Mouse (Mus musculus) forebrain, embryonic 11.5 days (tissue): ENCODE measurements around the gene F2. TPM values are rescaled to one million over a fixed set of nuclear protein-coding genes. Genes with fewer than 3 reads are reported as not detected.

ENCODE experiments used
- ATAC-seq: fragments of 200-750 bp; cut with Nextera tagmentation; replicated peaks from 2 replicates; pipeline ENCODE4 v1.8.0; 2017; ENCODE audit warnings: moderate TSS enrichment; ENCODE audit not compliant: low FRiP score
- DNase-seq: peaks from one replicate; pipeline ENCODE4 v3.0.0-alpha.2; 2017; ENCODE audit warnings: low spot score
- H3K27ac ChIP-seq: fragments of 300-500 bp; sonication (generic); 2 replicates; pipeline ENCODE4 v1.5.1; 2014; ENCODE audit warnings: low read depth, low read length
- H3K27me3 ChIP-seq: fragments of 300-500 bp; sonication (generic); 2 replicates; pipeline ENCODE4 v1.6.1; 2014; ENCODE audit warnings: mild to moderate bottlenecking, low read length, mixed read lengths; ENCODE audit not compliant: control insufficient read depth, insufficient read depth
- H3K36me3 ChIP-seq: fragments of 300-500 bp; sonication (generic); 2 replicates; pipeline ENCODE4 v1.6.1; 2014; ENCODE audit warnings: mild to moderate bottlenecking, low read length, moderate library complexity, mixed read lengths; ENCODE audit not compliant: control insufficient read depth, insufficient read depth
- H3K4me1 ChIP-seq: fragments of 300-500 bp; sonication (generic); replicated peaks from 2 replicates; pipeline ENCODE4 v1.6.1; 2014; ENCODE audit warnings: low read length, mixed read lengths; ENCODE audit not compliant: control insufficient read depth, insufficient read depth
- H3K4me2 ChIP-seq: fragments of 300-500 bp; sonication (generic); 2 replicates; pipeline ENCODE4 v1.6.1; 2014; ENCODE audit warnings: low read depth, mild to moderate bottlenecking, low read length, moderate library complexity, mixed read lengths; ENCODE audit not compliant: severe bottlenecking
- H3K4me3 ChIP-seq: fragments of 300-500 bp; sonication (generic); 2 replicates; pipeline ENCODE4 v1.5.1; 2014; ENCODE audit warnings: low read depth, low read length
- H3K9ac ChIP-seq: fragments of 300-500 bp; sonication (generic); 2 replicates; pipeline ENCODE4 v1.6.1; 2014; ENCODE audit warnings: low read length
- H3K9me3 ChIP-seq: fragments of 300-500 bp; sonication (generic); 2 replicates; pipeline ENCODE4 v1.6.1; 2016; ENCODE audit warnings: low read length, mixed read lengths; ENCODE audit not compliant: control insufficient read depth
- WGBS: fragments of 180-500 bp; shearing (Covaris S2); extraction: QIAGEN DNeasy Blood & Tissue Kit; methylation state at CpG from one replicate; pipeline ENCODE4 v1.1.7; 2014; 5-methylcytosine and 5-hydroxymethylcytosine counted together
- polyA plus RNA-seq: library from polyadenylated mRNA; unstranded; fragments of >200 nt; fragmentation: Nextera tagmentation; extraction: Ambion mirVana; gene quantifications from 2 replicates; pipeline ENCODE4 v1.2.1, GENCODE M21; 2014

The F2 gene
- polyA plus RNA-seq, 1 experiment from 2014 or later = not detected

GRCm38 (mm10) chr2:91651458-91652258, 15.4 kb upstream of the F2 start:
- Histone ChIP-seq H3K27me3 (no peaks in the 10 kb centered on the region), H3K9ac (no peak overlapping the region), H3K4me2 (no peak overlapping the region), H3K4me1 (no peaks in the 10 kb centered on the region), H3K27ac (no peak overlapping the region), H3K9me3 (no peaks in the 10 kb centered on the region), H3K4me3 (no peak overlapping the region), H3K36me3 (peaks cover 8% of the 10 kb centered on the region; the same call in 1 of the 2 replicates)
- 91% methylated on average over 14 of the region's 14 CpGs for WGBS
- DNase-seq (no peak), ATAC-seq (no peak)

DNA sequence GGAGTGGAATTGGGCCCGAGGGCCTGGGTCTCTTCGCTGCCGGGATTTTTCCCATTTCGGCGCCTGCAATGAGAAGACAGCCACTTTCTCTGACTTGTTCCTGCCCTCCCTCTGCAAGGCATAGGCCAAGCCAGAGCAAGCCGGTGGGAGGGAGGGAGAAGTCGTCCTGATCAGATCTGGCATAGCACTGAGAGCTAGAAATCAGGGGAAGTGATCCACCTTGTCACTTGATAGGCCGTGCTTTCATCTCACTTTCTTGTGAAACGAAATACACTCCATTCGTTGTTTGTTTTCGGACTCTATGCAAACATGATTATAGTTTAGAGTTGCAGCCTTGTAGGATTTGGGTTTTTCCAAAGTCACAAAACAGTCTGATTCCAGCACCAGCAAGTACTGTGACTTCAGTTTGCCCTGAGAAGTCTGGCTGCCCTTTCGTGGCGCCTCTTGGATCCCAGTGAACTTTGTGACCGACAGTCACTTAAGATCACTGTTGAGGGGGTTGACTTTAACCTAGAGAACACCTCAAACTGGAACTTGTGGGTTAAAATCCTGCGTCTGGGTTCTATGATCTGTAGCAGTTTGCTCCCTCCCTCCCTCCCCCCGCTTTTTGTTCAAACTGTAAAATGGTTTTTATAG, 14.3 kb upstream of the F2 start:
- Histone ChIP-seq H3K9ac (peak overlapping the region; percentile 58), H3K4me2 (peak overlapping the region; percentile 85), H3K27me3 (no peaks in the 10 kb centered on the region), H3K4me3 (peak overlapping the region; percentile 58), H3K36me3 (peaks cover 12% of the 10 kb centered on the region; the same call in 1 of the 2 replicates), H3K4me1 (no peaks in the 10 kb centered on the region), H3K9me3 (no peaks in the 10 kb centered on the region), H3K27ac (no peak overlapping the region)
- WGBS = 22% methylated on average over 16 of the region's 16 CpGs
- ATAC-seq (peak; percentile 56), DNase-seq (no peak)

DNA sequence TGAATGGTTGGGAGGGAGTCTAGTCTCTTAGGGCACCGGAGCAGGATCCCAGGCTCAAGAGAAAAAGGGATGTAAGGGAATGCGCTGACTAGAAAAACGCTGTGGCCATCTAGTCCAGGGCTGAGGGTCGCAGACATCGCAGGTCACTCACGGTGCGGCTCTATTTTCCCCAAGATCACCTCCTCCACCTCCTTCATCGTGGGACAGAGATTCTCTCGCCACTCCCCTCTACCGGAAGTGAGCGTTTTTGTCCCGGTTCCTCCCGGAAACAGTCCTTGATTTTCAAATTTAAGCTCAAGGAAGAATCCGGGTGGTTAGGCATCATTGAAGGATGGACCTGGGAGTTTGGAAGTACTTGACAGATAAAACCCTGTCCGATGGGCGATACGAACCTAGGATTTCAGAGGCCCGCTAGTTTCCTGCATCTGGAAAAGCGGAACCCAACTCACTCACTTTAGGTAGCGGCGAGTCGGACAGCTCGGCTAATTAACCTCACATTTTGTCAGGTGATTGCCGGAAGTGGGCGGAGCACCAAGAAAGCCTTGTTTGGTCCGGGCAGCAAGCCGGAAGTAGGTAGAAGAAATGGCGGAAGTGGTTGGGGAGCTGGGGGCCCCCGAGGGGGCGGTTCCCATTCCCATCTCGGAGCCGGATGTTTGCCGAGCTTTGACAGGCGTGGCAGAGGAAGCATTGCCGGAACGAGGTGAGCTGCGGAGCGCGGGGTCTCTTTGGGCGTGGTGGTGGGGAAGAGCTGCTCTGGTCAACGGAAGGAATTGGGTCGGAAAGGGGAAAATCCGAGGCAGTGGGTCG, 13.5 kb upstream of the F2 start, which contains the start of the genes Zfp408 and Arhgap1:
Gene Zfp408 (minus strand): TSS at position 239 of the 807 bp plus-strand sequence.
Gene Arhgap1 (plus strand): TSS at position 308 of the 807 bp plus-strand sequence.
- H3K36me3 ChIP-seq = peaks cover 18% of the 10 kb centered on the region
- no peaks in the 10 kb centered on the region for H3K4me1 ChIP-seq
- peak within 1 kb of the TSS; percentile 85 for H3K4me2 ChIP-seq
- ATAC-seq (peak; percentile 94), DNase-seq (peak; percentile 98)
- H3K27me3 ChIP-seq = no peaks in the 10 kb centered on the region
- peak within 1 kb of the TSS; percentile 71 for H3K9ac ChIP-seq
- peak within 1 kb of the TSS; percentile 58 for H3K4me3 ChIP-seq
- WGBS = under 1% methylated on average over 44 of the region's 44 CpGs
- H3K27ac ChIP-seq = peak within 1 kb of the TSS; percentile 55
- no peaks in the 10 kb centered on the region for H3K9me3 ChIP-seq

GRCm38 (mm10) chr2:91649152-91649551, 12.9 kb upstream of the F2 start:
- ATAC-seq (peak; percentile 25; the same call in 1 of the 2 replicates), DNase-seq (no peak)
- 5% methylated on average over 15 of the region's 15 CpGs for WGBS
- peaks cover 23% of the 10 kb centered on the region for H3K36me3 ChIP-seq
- H3K4me3 ChIP-seq = peak overlapping the region; percentile 58
- no peak overlapping the region for H3K27ac ChIP-seq
- peak overlapping the region; percentile 71 for H3K9ac ChIP-seq
- H3K9me3 ChIP-seq = no peaks in the 10 kb centered on the region
- peak overlapping the region; percentile 85 for H3K4me2 ChIP-seq
- H3K27me3 ChIP-seq = no peaks in the 10 kb centered on the region
- no peaks in the 10 kb centered on the region for H3K4me1 ChIP-seq

- Histone ChIP-seq H3K4me2 (no peak overlapping the region), H3K27me3 (no peaks in the 10 kb centered on the region), H3K4me1 (no peaks in the 10 kb centered on the region), H3K36me3 (peaks cover 23% of the 10 kb centered on the region), H3K4me3 (no peak overlapping the region), H3K9me3 (no peaks in the 10 kb centered on the region), H3K27ac (no peak overlapping the region), H3K9ac (no peak overlapping the region)
- WGBS = 22% methylated on average over 1 of the region's 1 CpGs
- ATAC-seq (no peak), DNase-seq (peak; percentile 76)
Observed at GRCm38 (mm10) chr2:91646733-91647132, 10.5 kb upstream of the F2 start.

GRCm38 (mm10) chr2:91645811-91646210, 9.6 kb upstream of the F2 start:
- Histone ChIP-seq H3K36me3 (peaks cover 23% of the 10 kb centered on the region), H3K4me2 (no peak overlapping the region), H3K27me3 (no peaks in the 10 kb centered on the region), H3K9ac (no peak overlapping the region), H3K27ac (no peak overlapping the region), H3K4me1 (no peaks in the 10 kb centered on the region), H3K4me3 (no peak overlapping the region), H3K9me3 (no peaks in the 10 kb centered on the region)
- DNase-seq (no peak), ATAC-seq (no peak)
- 92% methylated on average over 11 of the region's 11 CpGs for WGBS

DNA sequence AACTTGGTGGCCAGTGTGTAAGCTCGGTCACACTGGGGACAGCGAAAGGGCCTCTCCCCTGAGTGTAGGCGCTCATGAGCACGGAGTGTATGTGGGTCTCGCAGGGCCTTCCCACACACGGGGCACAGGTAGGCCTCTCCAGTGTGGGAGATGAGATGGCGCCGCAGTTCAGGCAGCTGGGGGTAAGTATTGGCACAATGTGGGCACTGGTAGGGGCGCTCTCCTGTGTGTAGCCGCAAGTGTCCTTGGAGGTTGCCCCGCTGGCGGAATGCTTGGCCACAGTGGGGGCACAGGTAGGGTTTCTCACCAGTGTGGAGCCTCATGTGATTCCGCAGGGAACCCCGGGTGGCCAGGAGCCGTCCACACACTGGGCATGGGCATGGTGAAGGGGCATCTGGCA, 9.1 kb upstream of the F2 start:
- no peak for DNase-seq
- H3K36me3 ChIP-seq = peaks cover 23% of the 10 kb centered on the region
- no peaks in the 10 kb centered on the region for H3K27me3 ChIP-seq
- no peak overlapping the region for H3K4me3 ChIP-seq
- no peak overlapping the region for H3K27ac ChIP-seq
- H3K9ac ChIP-seq = no peak overlapping the region
- 98% methylated on average over 15 of the region's 15 CpGs for WGBS
- no peak overlapping the region for H3K4me2 ChIP-seq
- no peak for ATAC-seq
- H3K9me3 ChIP-seq = no peaks in the 10 kb centered on the region
- H3K4me1 ChIP-seq = no peaks in the 10 kb centered on the region

DNA sequence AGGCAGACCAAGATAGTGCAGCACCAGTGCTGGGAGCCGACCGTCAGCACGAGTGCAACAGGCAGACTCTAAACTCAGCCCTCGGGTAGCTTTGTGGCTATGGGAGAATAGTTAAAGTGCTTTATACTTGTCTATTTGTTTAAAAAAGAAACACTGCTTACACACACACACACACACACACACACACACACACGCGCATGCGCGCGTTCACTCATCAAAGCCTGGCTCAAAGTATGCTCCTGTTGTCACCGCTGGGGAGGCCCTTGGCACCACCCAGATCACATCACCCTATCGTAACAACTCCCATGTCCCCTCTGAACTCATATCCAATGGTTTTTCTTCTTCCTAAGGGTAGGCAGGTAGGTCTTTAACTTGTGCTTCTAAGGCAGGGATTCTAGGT, 7.8 kb upstream of the F2 start:
- H3K4me3 ChIP-seq = no peak overlapping the region
- ATAC-seq = no peak
- over 99% methylated on average over 11 of the region's 11 CpGs for WGBS

More for the DNA sequence above, 7.8 kb upstream of the F2 start:
- no peak for DNase-seq
- Histone ChIP-seq H3K4me1 (no peaks in the 10 kb centered on the region), H3K36me3 (peaks cover 23% of the 10 kb centered on the region), H3K9ac (no peak overlapping the region), H3K27me3 (no peaks in the 10 kb centered on the region), H3K4me2 (no peak overlapping the region), H3K9me3 (no peaks in the 10 kb centered on the region), H3K27ac (no peak overlapping the region)
